In genomic region chr11:75193256-75194071, GRCm38 (mm10) we compare ENCODE assay signal across 8 mouse cellular contexts. TPM values are rescaled to one million over a fixed set of nuclear protein-coding genes. Genes with fewer than 3 reads are reported as not detected.
DNase-seq lines count a peak whose midpoint lies in the region; ATAC-seq lines count a peak whose summit lies in the region.

TSS of gene Rtn4rl1 (plus strand) at chr11:75193783.

- H3K36me3 ChIP-seq in intestine, embryonic 14.5 days (ENCODE audit: control insufficient read depth, insufficient read depth, low read length) = no peaks in the 10 kb centered on the region
- H3K36me3 ChIP-seq in midbrain, embryonic 10.5 days = no peaks in the 10 kb centered on the region

- no peaks in the 10 kb centered on the region for H3K9me3 ChIP-seq in intestine, embryonic 14.5 days (ENCODE audit: control insufficient read depth, low read length)
- H3K9me3 ChIP-seq in midbrain, embryonic 10.5 days (replicated peaks) = no peaks in the 10 kb centered on the region

- intact Hi-C loops in gastrocnemius, postnatal 36 days (cut with DNase I) = loop anchor here (1.0 to 2.0 kb wide), 2 partner anchors 37 to 98 kb away; no protein-coding TSS in a partner anchor
- intact Hi-C loops in left cerebral cortex, postnatal 36 days (cut with DNase I) = loop anchor here (5.0 kb wide), 2 partner anchors 39 to 269 kb away; partner anchors contain the start of gene Tlcd2

- ATAC-seq in intestine, embryonic 14.5 days (replicated peaks; ENCODE audit: low FRiP score, low TSS enrichment, low read depth) = 0 out of 2 replicates have a peak, but pooled peaks have one; percentile 19
- no peak for ATAC-seq in monocyte, adult 5-6 weeks (replicated peaks; ENCODE audit: insufficient number of reproducible peaks, low FRiP score, low TSS enrichment, poor library complexity, severe bottlenecking)

- DNase-seq in Muller cell, postnatal 12 days (ENCODE audit: inconsistent ontology term) = peak; percentile 47
- peak; percentile 86 to 87 for DNase-seq in cerebellum, adult 18-20 months
- peak; percentile 45 to 48 for DNase-seq in gastrocnemius, postnatal 36 days
- peak; percentile 70 for DNase-seq in intestine, embryonic 14.5 days (ENCODE audit: low spot score)
- peak; percentile 73 to 81 for DNase-seq in left cerebral cortex, postnatal 36 days (ENCODE audit: low spot score in 2 of 2)
- DNase-seq in midbrain, embryonic 10.5 days (ENCODE audit: low spot score) = peak; percentile 50
- DNase-seq in spleen, postnatal 36 days (ENCODE audit: low spot score in 2 of 2) = peak; percentile 66 to 68

- peak within 1 kb of the TSS; percentile 21; the same call in 1 of the 2 replicates for H3K9ac ChIP-seq in intestine, embryonic 14.5 days (ENCODE audit: low read length)

- H3K4me2 ChIP-seq in intestine, embryonic 14.5 days (ENCODE audit: low read length) = peak within 1 kb of the TSS; percentile 75

- WGBS in intestine, embryonic 14.5 days = under 1% methylated on average over 76 of the region's 84 CpGs
- under 1% methylated on average over 75 of the region's 84 CpGs for WGBS in midbrain, embryonic 10.5 days

- H3K4me1 ChIP-seq in intestine, embryonic 14.5 days (replicated peaks; ENCODE audit: control insufficient read depth, insufficient read depth, low read length) = peaks cover 24% of the 10 kb centered on the region
- peaks cover 85% of the 10 kb centered on the region for H3K4me1 ChIP-seq in midbrain, embryonic 10.5 days

- peaks cover 65% of the 10 kb centered on the region for H3K27me3 ChIP-seq in intestine, embryonic 14.5 days (replicated peaks; ENCODE audit: control insufficient read depth, insufficient read depth, low read length)
- H3K27me3 ChIP-seq in midbrain, embryonic 10.5 days (ENCODE audit: low read depth, poor library complexity, severe bottlenecking) = peaks cover 77% of the 10 kb centered on the region

- no peak within 1 kb of the TSS for H3K27ac ChIP-seq in intestine, embryonic 14.5 days (ENCODE audit: low read depth)
- H3K27ac ChIP-seq in midbrain, embryonic 10.5 days (replicated peaks) = peak within 1 kb of the TSS; percentile 69

- peak within 1 kb of the TSS; percentile 52 for H3K4me3 ChIP-seq in intestine, embryonic 14.5 days (ENCODE audit: low read depth, low read length)
- peak within 1 kb of the TSS; percentile 56 for H3K4me3 ChIP-seq in midbrain, embryonic 10.5 days

RNA-seq across cellular contexts. Expression of gene Rtn4rl1, which starts in this region (rescaled TPM):
- total RNA-seq in gastrocnemius, postnatal 36 days (2021) = 1 to 10 TPM; 1.0 TPM
- 1.6 and 2.0 TPM in 2 replicates for polyA plus RNA-seq in intestine, embryonic 14.5 days (2014; fragmentation: Nextera tagmentation; extraction: Ambion mirVana)
- 10 to 100 TPM; 83.5 to 88.3 TPM for total RNA-seq in left cerebral cortex, postnatal 36 days (2021)
- polyA plus RNA-seq in midbrain, embryonic 10.5 days (2016; fragmentation: Nextera tagmentation; extraction: Ambion mirVana) = 2.3 and 3.0 TPM in 2 replicates
- total RNA-seq in monocyte, adult 5-6 weeks (2017) = 1.5 to 3.6 TPM (median 2.2 TPM) in 3 replicates

Comparison
In these comparisons a context has a peak if more than half of its experiments do, and no peak if none do; other contexts are left out.
1. RNA of gene Rtn4rl1 (total RNA-seq): 83.5 to 88.3 TPM in left cerebral cortex, postnatal 36 days; 1.5 to 3.6 TPM in monocyte, adult 5-6 weeks and 1.0 TPM in gastrocnemius, postnatal 36 days; every median in the first group is over 10 times any median in the second.
2. Peak in every context shown above with its lines, with median percentiles within 50 percentile points of each other: DNase-seq.